Mouse (Mus musculus): ENCODE measurements at regions not wholly inside any gene's neighbourhood (a gene's known extent, or its start where the extent isn't known, plus 50 kb on each side); places are given as distances from the start of the nearest gene placed in this dataset.

GRCm38 (mm10) chr4:69973566-69973965 is 436.7 kb downstream of the Cdk5rap2 start:
- no peak for DNase-seq (ENCODE audit: low read depth, low spot score)

GRCm38 (mm10) chr4:69971721-69972120 is 438.5 kb downstream of the Cdk5rap2 start:
- DNase-seq (ENCODE audit: low read depth, low spot score), result no peak

GRCm38 (mm10) chr4:69968424-69968823 is 441.8 kb downstream of the Cdk5rap2 start:
- no peak for DNase-seq (ENCODE audit: low read depth, low spot score)
